Mouse (Mus musculus): ENCODE results near the gene Flt3. TPM values are rescaled to one million over a fixed set of nuclear protein-coding genes. Genes with fewer than 3 reads are reported as not detected.
A peak's percentile ranks its signal among the peaks of the same experiment; 100 is the strongest.

The Flt3 gene
- total and polyA plus RNA-seq, 2 experiments from 2014 or later: 0.68 to 0.86 TPM

DNA sequence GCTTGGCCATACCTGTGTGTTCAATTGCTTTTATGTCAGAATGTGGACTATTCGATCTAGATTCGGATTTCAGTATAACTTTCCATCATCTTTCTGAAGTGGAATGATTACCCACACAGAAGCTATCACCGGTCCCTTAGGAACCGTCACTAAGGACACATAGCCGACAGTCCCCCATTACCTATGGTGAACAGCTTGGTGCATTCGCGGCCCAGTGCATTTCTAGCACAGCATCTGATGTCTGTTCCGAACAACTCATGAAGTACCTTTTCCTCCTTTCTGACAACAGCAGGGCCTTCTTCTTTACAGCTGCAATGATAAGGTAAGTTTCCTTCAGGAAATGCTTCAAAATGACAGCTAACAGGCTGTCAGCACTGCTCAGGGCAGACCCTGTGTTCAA, 30.0 kb downstream of the Flt3 start:
- Histone ChIP-seq H3K9me3 (ENCODE audit: low read length) (no peaks in the 10 kb centered on the region), H3K9ac (no peak overlapping the region), H3K27ac (ENCODE audit: low read depth, low read length) (no peak overlapping the region), H3K36me3 (ENCODE audit: insufficient read depth) (no peaks in the 10 kb centered on the region), H3K27me3 (ENCODE audit: insufficient read depth, low read length) (no peaks in the 10 kb centered on the region), H3K4me1 (ENCODE audit: insufficient read depth) (no peaks in the 10 kb centered on the region), H3K4me2 (ENCODE audit: low read depth) (no peak overlapping the region), H3K4me3 (ENCODE audit: low read depth, low read length) (no peak overlapping the region)
- WGBS: 87% methylated on average over 8 of the region's 8 CpGs
- DNase-seq (no peak), ATAC-seq (no peak)
- TF ChIP-seq CTCF (IDR thresholded peaks at IDR 0.05; ENCODE audit: low read depth): no peak

DNA sequence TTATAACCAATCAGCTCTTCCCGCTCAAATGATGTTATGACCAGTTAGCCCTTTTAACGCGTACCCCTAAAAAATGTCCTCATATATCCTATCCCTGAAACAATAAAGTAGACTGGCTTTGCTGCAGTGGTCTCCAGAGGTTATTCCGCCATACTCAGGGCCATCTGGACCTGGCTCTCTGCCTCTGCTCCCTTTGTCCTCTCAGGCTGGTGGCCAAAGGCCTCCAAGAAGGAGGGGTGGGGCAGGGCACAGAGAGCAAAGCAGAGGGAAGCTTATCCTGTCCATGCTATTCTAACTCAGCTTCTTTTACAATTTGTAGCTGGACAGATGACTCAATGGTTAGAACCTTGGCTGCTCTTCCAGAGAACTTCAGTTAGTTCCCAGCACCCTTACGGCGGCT, 32.1 kb downstream of the Flt3 start:
- Histone ChIP-seq H3K36me3 (ENCODE audit: insufficient read depth) (no peaks in the 10 kb centered on the region), H3K27me3 (ENCODE audit: insufficient read depth, low read length) (no peaks in the 10 kb centered on the region), H3K4me3 (ENCODE audit: low read depth, low read length) (no peak overlapping the region), H3K9me3 (ENCODE audit: low read length) (no peaks in the 10 kb centered on the region), H3K4me1 (ENCODE audit: insufficient read depth) (no peaks in the 10 kb centered on the region), H3K4me2 (ENCODE audit: low read depth) (no peak overlapping the region), H3K27ac (ENCODE audit: low read depth, low read length) (no peak overlapping the region), H3K9ac (no peak overlapping the region)
- DNase-seq: no peak
- 94% methylated on average over 6 of the region's 6 CpGs for WGBS
- no peak for TF ChIP-seq CTCF (IDR thresholded peaks at IDR 0.05; ENCODE audit: low read depth)
- no peak for ATAC-seq

DNA sequence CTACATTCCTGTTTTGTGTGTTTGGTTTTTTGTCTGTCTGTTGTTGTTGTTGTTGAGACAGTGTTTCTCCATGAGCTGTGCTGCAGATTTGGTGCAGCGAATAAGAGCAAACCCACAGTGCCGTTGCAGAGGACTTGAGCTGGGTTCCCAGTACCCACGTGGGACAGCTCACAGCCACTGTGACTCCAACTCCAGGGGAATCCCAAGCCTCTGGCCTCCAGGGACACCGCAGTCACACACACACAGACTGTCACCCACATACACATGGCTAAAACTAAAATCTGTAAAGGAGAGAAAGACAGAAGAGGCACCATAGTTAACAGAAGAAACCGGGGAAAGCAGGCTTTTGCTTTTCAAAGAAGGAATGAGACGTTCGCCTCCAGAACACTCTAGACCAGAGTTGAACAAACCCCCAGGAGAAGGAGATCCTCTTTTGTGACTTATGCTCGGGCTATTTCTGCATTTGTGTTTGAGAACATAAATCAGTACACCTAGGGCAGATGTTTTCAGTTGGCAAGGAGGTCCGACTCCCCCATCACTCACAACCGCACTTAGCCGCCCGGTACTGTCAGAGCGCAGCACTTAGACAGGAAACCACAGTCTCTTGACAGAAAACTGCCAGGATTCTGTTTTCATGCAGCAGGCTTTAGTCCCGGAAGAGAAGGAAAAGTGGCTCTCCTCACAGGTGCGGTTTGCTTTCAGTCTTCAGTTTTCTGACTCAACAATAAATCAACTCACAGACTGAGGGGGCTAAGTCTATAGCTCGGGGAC, 34.1 kb downstream of the Flt3 start:
- Histone ChIP-seq H3K27me3 (ENCODE audit: insufficient read depth, low read length) (no peaks in the 10 kb centered on the region), H3K36me3 (ENCODE audit: insufficient read depth) (no peaks in the 10 kb centered on the region), H3K4me3 (ENCODE audit: low read depth, low read length) (no peak overlapping the region), H3K4me2 (ENCODE audit: low read depth) (no peak overlapping the region), H3K9ac (no peak overlapping the region), H3K9me3 (ENCODE audit: low read length) (no peaks in the 10 kb centered on the region), H3K27ac (ENCODE audit: low read depth, low read length) (no peak overlapping the region), H3K4me1 (ENCODE audit: insufficient read depth) (no peaks in the 10 kb centered on the region)
- no peak for TF ChIP-seq CTCF (IDR thresholded peaks at IDR 0.05; ENCODE audit: low read depth)
- WGBS: 74% methylated on average over 16 of the region's 16 CpGs
- DNase-seq: no peak
- no peak for ATAC-seq

DNA sequence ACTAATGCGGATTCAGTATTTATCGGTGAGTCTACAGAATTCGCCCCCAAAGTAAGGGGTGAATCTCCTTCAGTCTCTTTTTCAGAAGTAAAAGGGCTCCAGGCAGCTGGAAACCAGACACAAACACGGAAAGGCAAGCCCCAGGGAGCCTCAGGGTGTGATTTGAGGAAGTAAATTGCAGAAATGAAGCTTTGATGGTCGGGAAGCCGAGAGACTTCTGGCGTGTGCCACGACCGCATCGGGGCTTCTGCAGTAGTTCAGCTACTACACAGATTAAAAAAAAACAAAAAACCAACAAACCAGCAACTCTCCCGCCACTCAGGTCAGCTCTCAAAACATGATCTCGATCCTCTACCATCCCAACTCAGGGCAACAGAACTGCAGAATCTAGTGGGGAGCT, 37.2 kb downstream of the Flt3 start:
- Histone ChIP-seq H3K9me3 (ENCODE audit: low read length) (no peaks in the 10 kb centered on the region), H3K4me2 (ENCODE audit: low read depth) (no peak overlapping the region), H3K9ac (no peak overlapping the region), H3K27me3 (ENCODE audit: insufficient read depth, low read length) (no peaks in the 10 kb centered on the region), H3K27ac (ENCODE audit: low read depth, low read length) (no peak overlapping the region), H3K4me3 (ENCODE audit: low read depth, low read length) (no peak overlapping the region), H3K36me3 (ENCODE audit: insufficient read depth) (no peaks in the 10 kb centered on the region), H3K4me1 (ENCODE audit: insufficient read depth) (no peaks in the 10 kb centered on the region)
- WGBS: 78% methylated on average over 12 of the region's 12 CpGs
- TF ChIP-seq CTCF (IDR thresholded peaks at IDR 0.05; ENCODE audit: low read depth): no peak
- DNase-seq (no peak), ATAC-seq (no peak)

DNA sequence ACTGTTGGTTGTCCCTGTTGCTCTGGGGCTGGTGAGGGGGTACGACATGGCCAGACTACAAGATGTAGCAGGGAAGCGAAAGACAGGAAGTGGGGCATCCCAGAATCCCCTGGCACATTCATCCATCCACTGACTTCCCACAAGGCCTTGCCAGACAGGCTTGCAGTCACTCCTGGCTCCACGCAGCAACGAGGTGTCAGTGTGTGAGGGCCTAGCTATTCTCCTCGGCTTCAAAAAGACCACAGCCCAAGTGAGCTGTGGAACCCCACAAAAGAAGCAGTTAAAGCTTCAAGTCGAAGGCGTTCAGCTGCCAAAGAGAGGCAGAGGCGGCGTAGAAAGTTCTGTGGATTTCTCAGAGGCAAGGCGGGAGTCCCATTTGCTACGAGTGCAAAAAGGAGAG, 41.8 kb downstream of the Flt3 start:
- Histone ChIP-seq H3K9ac (no peak overlapping the region), H3K36me3 (ENCODE audit: insufficient read depth) (no peaks in the 10 kb centered on the region), H3K27me3 (ENCODE audit: insufficient read depth, low read length) (no peaks in the 10 kb centered on the region), H3K4me1 (ENCODE audit: insufficient read depth) (no peaks in the 10 kb centered on the region), H3K4me2 (ENCODE audit: low read depth) (no peak overlapping the region), H3K9me3 (ENCODE audit: low read length) (no peaks in the 10 kb centered on the region), H3K27ac (ENCODE audit: low read depth, low read length) (no peak overlapping the region), H3K4me3 (ENCODE audit: low read depth, low read length) (no peak overlapping the region)
- TF ChIP-seq CTCF (IDR thresholded peaks at IDR 0.05; ENCODE audit: low read depth): no peak
- ATAC-seq: no peak
- 89% methylated on average over 11 of the region's 11 CpGs for WGBS
- no peak for DNase-seq

DNA sequence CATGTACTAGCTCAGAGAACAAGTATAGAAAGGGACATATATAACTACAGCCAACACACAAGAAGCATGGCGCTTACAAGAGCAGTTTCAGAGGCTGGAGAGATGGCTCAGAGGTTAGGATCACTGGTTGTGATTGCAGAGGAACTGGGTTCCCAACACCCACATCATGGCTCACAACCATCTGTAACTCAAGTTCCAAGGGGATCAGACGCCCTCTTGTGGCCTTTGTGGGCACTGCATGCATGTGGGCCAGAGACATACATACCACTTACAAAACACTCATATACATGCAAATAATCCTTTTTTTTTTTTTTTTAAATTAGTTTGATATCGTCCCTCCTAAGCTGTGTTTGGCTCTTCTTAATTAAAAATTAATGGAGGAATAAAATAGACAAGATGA, 42.8 kb downstream of the Flt3 start:
- Histone ChIP-seq H3K27ac (ENCODE audit: low read depth, low read length) (no peak overlapping the region), H3K27me3 (ENCODE audit: insufficient read depth, low read length) (no peaks in the 10 kb centered on the region), H3K4me1 (ENCODE audit: insufficient read depth) (no peaks in the 10 kb centered on the region), H3K36me3 (ENCODE audit: insufficient read depth) (no peaks in the 10 kb centered on the region), H3K4me3 (ENCODE audit: low read depth, low read length) (no peak overlapping the region), H3K9me3 (ENCODE audit: low read length) (no peaks in the 10 kb centered on the region), H3K9ac (no peak overlapping the region), H3K4me2 (ENCODE audit: low read depth) (no peak overlapping the region)
- WGBS: 47% methylated on average over 3 of the region's 3 CpGs
- no peak for DNase-seq
- peak; percentile 51 for TF ChIP-seq CTCF (IDR thresholded peaks at IDR 0.05; ENCODE audit: low read depth)
- no peak for ATAC-seq

DNA sequence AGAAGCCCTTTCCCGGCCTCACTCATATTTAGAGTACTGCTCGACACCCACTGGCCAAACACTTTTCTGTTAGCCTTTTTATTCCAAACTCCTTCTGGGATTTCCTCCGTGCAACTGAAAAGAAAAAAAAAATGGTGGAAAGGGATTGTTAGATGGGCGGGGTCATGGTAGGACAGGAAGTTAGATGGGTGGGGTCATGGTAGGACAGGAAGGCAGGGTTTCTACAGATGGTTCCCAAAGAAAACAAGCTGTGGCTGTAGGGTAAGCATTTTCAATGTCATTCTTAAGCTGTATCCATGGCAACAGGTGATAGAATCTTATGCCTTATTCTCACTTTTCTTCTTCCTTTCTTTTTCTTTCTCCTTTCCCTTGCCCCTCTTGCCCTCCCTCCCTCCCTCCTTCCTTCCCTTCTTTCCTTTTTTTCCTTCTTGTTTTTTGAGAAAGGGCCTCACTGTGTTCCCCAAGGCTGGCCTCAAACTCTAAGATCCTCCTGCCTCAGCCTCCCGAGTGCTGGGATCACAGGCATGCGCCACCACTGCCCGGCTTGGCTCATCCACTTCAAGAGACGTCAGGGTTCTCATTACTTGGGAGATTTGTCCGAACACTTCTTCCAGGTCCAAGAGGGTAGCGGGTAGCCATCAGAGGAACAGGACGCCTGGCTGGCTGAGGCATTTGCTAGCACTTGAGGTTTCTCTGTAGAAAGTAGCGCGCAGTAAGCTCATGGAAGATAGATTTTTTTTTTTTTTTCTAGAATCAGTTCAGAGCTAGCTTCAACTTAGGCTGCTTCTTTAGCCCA, 43.8 kb downstream of the Flt3 start:
- TF ChIP-seq CTCF (IDR thresholded peaks at IDR 0.05; ENCODE audit: low read depth): no peak
- Histone ChIP-seq H3K4me1 (ENCODE audit: insufficient read depth) (no peaks in the 10 kb centered on the region), H3K4me3 (ENCODE audit: low read depth, low read length) (no peak overlapping the region), H3K4me2 (ENCODE audit: low read depth) (no peak overlapping the region), H3K27ac (ENCODE audit: low read depth, low read length) (no peak overlapping the region), H3K27me3 (ENCODE audit: insufficient read depth, low read length) (no peaks in the 10 kb centered on the region), H3K9ac (no peak overlapping the region), H3K9me3 (ENCODE audit: low read length) (no peaks in the 10 kb centered on the region), H3K36me3 (ENCODE audit: insufficient read depth) (no peaks in the 10 kb centered on the region)
- ATAC-seq (no peak), DNase-seq (no peak)
- 94% methylated on average over 13 of the region's 13 CpGs for WGBS

Measured in forebrain, postnatal 0 days (tissue).